Mouse (Mus musculus): ENCODE measurements around the gene Zdhhc23.

DNA sequence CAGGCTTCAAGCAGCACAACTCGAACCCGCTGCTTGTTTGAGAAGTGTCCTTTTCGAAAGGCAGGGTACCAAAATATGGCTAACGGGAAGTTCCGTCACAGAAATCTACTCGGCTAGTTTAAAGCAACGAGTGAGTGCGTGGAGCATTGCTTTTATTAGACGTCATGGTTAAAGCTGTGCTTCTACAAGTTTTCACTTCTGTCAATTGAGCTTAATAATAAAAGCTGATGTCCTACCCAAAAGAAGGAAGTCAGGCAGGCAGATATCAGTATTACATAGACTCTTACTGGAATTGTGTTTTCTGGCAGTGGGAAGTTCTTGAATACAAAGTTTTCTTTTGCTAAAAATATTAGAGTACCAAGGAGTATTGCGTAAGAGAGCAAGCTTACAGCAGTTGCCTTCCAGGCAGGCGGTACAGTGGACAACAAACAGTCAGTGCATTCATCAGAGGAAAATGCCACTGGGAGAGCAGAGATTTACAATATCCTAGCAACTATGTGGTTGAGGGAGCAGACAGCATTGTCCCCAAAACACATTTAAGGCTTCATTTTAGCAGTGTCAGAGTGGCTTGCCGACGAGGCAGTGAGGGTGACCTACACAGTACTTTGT lies 13.7 kb downstream of the Zdhhc23 start:
- no peak for TF ChIP-seq USF1 (IDR thresholded peaks at IDR 0.05; ENCODE audit: low read depth)
- no peak for TF ChIP-seq MAX (IDR thresholded peaks at IDR 0.05; ENCODE audit: low read depth)
- TF ChIP-seq POLR2A (IDR thresholded peaks at IDR 0.05; ENCODE audit: insufficient read length, low read depth): no peak
- no peak for TF ChIP-seq POLR2AphosphoS2 (IDR thresholded peaks at IDR 0.05; ENCODE audit: insufficient read length, low read depth)
- peak; percentile 55; the same call in 1 of the 2 replicates for TF ChIP-seq CEBPB (IDR thresholded peaks at IDR 0.05; ENCODE audit: insufficient read depth, poor library complexity, severe bottlenecking)
- no peak for TF ChIP-seq MYOD1 (IDR thresholded peaks at IDR 0.05; ENCODE audit: control insufficient read depth in 1 of 3, insufficient read length in 2 of 3, low read depth in 2 of 3)
